Mouse (Mus musculus): ENCODE results near the gene Sae1.
A peak's percentile ranks its signal among the peaks of the same experiment; 100 is the strongest.
"Not testable (repeated sequence)": the region's sequence is repeated elsewhere in the genome, so short reads cannot be mapped to it uniquely, and the experiment has no call there.

Sae1 gene

GRCm38 (mm10) chr7:16402968-16403948 is 15.7 kb upstream of the Sae1 start:
- peak; percentile 68 for DNase-seq (ENCODE audit: low spot score)

GRCm38 (mm10) chr7:16402449-16402848 is 14.8 kb upstream of the Sae1 start:
- DNase-seq (ENCODE audit: low spot score) = no peak

- peak; percentile 95 for DNase-seq (ENCODE audit: low spot score)
These were observed 14.4 kb upstream of the Sae1 start for GRCm38 (mm10) chr7:16401991-16402431.

GRCm38 (mm10) chr7:16400689-16401611 is 13.3 kb upstream of the Sae1 start, which contains the start of gene Zc3h4:
Gene Zc3h4 (plus strand): TSS chr7:16400910.
- DNase-seq (ENCODE audit: low spot score) = peak; percentile 84

- DNase-seq (ENCODE audit: low spot score) = peak; percentile 95
These were observed 12.4 kb upstream of the Sae1 start for GRCm38 (mm10) chr7:16399820-16400688.

- peak; percentile 95 for DNase-seq (ENCODE audit: low spot score)
These were observed 11.7 kb upstream of the Sae1 start for GRCm38 (mm10) chr7:16399098-16399819.

- no peak for DNase-seq (ENCODE audit: low spot score)
These were observed 10.9 kb upstream of the Sae1 start for GRCm38 (mm10) chr7:16398387-16399050.

GRCm38 (mm10) chr7:16397465-16397864 is 9.9 kb upstream of the Sae1 start:
- DNase-seq (ENCODE audit: low spot score) = no peak

- peak; percentile 67 for DNase-seq (ENCODE audit: low spot score)
These were observed 8.3 kb upstream of the Sae1 start for GRCm38 (mm10) chr7:16395944-16396343.

GRCm38 (mm10) chr7:16392923-16393322 is 5.3 kb upstream of the Sae1 start:
- no peak for DNase-seq (ENCODE audit: low spot score)

GRCm38 (mm10) chr7:16389942-16390341 is 2.3 kb upstream of the Sae1 start:
- DNase-seq (ENCODE audit: low spot score) = not testable (repeated sequence)

- DNase-seq (ENCODE audit: low spot score) = peak; percentile 68
These were observed 11.1 kb downstream of the Sae1 start for GRCm38 (mm10) chr7:16376505-16376904.

- no peak for DNase-seq (ENCODE audit: low spot score)
These were observed 12.6 kb downstream of the Sae1 start for GRCm38 (mm10) chr7:16374989-16375388.

- no peak for DNase-seq (ENCODE audit: low spot score)
These were observed 13.9 kb downstream of the Sae1 start for GRCm38 (mm10) chr7:16373719-16374118.

- DNase-seq (ENCODE audit: low spot score) = no peak
These were observed 17.0 kb downstream of the Sae1 start for GRCm38 (mm10) chr7:16370596-16370995.

GRCm38 (mm10) chr7:16368835-16369234 is 18.8 kb downstream of the Sae1 start:
- no peak for DNase-seq (ENCODE audit: low spot score)

GRCm38 (mm10) chr7:16366669-16367068 is 20.9 kb downstream of the Sae1 start:
- no peak for DNase-seq (ENCODE audit: low spot score)

- DNase-seq (ENCODE audit: low spot score) = no peak
These were observed 21.4 kb downstream of the Sae1 start for GRCm38 (mm10) chr7:16366133-16366646.

GRCm38 (mm10) chr7:16364901-16365500 is 22.6 kb downstream of the Sae1 start:
- no peak for DNase-seq (ENCODE audit: low spot score)

Data from c-Kit-positive CD71-positive TER-119-positive erythroid progenitor cells, embryonic 14.5 days (primary cell).